Mouse (Mus musculus) midbrain, embryonic 11.5 days (tissue): ENCODE data around the gene Otud7a. TPM values are rescaled to one million over a fixed set of nuclear protein-coding genes. Genes with fewer than 3 reads are reported as not detected.

Experiments
- ATAC-seq: fragments of 200-750 bp; cut with Nextera tagmentation; 2 replicates; pipeline ENCODE4 v1.8.0; 2017; ENCODE audit warnings: moderate TSS enrichment, moderate library complexity; ENCODE audit not compliant: low FRiP score
- DNase-seq: peaks from one replicate; pipeline ENCODE4 v3.0.0; 2015; ENCODE audit warnings: low spot score; ENCODE audit errors: missing footprints
- H3K27ac ChIP-seq: fragments of 300-500 bp; sonication (generic); 2 replicates; pipeline ENCODE4 v1.5.1; 2014; ENCODE audit warnings: low read depth, low read length
- H3K27me3 ChIP-seq: fragments of 300-500 bp; sonication (generic); 2 replicates; pipeline ENCODE4 v1.6.1; 2014; ENCODE audit warnings: mild to moderate bottlenecking, low read length, moderate library complexity, mixed read lengths; ENCODE audit not compliant: control insufficient read depth, insufficient read depth
- H3K36me3 ChIP-seq: fragments of 300-500 bp; sonication (generic); 2 replicates; pipeline ENCODE4 v1.6.1; 2014; ENCODE audit warnings: mild to moderate bottlenecking, low read length, moderate library complexity, mixed read lengths; ENCODE audit not compliant: control insufficient read depth, insufficient read depth
- H3K4me1 ChIP-seq: fragments of 300-500 bp; sonication (generic); 2 replicates; pipeline ENCODE4 v1.6.1; 2014; ENCODE audit warnings: low read length; ENCODE audit not compliant: control insufficient read depth, insufficient read depth
- H3K4me2 ChIP-seq: fragments of 300-500 bp; sonication (generic); 2 replicates; pipeline ENCODE4 v1.6.1; 2014; ENCODE audit warnings: mild to moderate bottlenecking, moderate library complexity
- H3K4me3 ChIP-seq: fragments of 300-500 bp; sonication (generic); 2 replicates; pipeline ENCODE4 v1.5.1; 2014; ENCODE audit warnings: low read depth, low read length
- H3K9ac ChIP-seq: fragments of 300-500 bp; sonication (generic); 2 replicates; pipeline ENCODE4 v1.6.1; 2014; ENCODE audit warnings: low read length
- H3K9me3 ChIP-seq: fragments of 300-500 bp; sonication (generic); 2 replicates; pipeline ENCODE4 v1.6.1; 2016; ENCODE audit warnings: low read length; ENCODE audit not compliant: control insufficient read depth
- WGBS: fragments of 180-500 bp; shearing (Covaris S2); extraction: QIAGEN DNeasy Blood & Tissue Kit; methylation state at CpG from one replicate; pipeline ENCODE4 v1.1.7; 2014; 5-methylcytosine and 5-hydroxymethylcytosine counted together
- polyA plus RNA-seq: library from polyadenylated mRNA; unstranded; fragments of >200 nt; fragmentation: Nextera tagmentation; extraction: Ambion mirVana; gene quantifications from 2 replicates; pipeline ENCODE4 v1.2.1, GENCODE M21; 2014

Otud7a gene
- polyA plus RNA-seq, 1 experiment from 2014 or later = 1.8 TPM

DNA sequence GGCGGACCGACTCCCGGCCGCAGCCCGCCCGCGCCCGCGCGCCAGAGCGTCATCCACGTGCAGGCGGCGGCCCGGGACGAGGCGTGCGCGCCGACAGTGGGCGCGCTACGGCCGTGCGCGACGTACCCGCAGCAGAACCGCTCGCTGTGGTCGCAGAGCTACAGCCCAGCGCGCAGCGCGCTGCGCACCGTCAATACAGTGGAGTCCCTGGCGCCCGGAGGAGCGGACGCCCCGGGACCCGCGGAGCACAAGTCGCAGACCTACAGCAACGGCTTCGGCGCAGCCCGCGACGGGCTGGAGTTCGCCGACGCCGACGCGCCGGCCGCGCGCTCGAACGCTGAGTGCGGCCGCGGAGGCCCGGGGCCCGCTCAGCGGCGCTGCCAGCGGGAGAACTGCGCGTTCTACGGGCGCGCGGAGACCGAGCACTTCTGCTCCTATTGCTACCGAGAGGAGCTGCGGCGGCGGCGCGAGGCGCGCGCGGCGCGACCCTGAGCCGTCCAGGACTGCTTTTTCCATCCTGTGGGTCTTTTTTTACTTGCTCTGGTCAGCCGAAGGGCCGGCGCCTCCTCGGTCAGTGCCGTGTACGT lies 313.8 kb downstream of the Otud7a start:
- DNase-seq (peak; percentile 89), ATAC-seq (peak; percentile 37)
- peaks cover 74% of the 10 kb centered on the region for H3K27me3 ChIP-seq
- H3K9me3 ChIP-seq = no peaks in the 10 kb centered on the region
- peak overlapping the region; percentile 33 for H3K9ac ChIP-seq
- WGBS = under 1% methylated on average over 60 of the region's 97 CpGs
- H3K36me3 ChIP-seq = no peaks in the 10 kb centered on the region
- peaks cover 10% of the 10 kb centered on the region for H3K4me1 ChIP-seq
- no peak overlapping the region for H3K27ac ChIP-seq
- H3K4me3 ChIP-seq = peak overlapping the region; percentile 42
- H3K4me2 ChIP-seq = peak overlapping the region; percentile 61

GRCm38 (mm10) chr7:63759606-63760005 lies 315.1 kb downstream of the Otud7a start:
- Histone ChIP-seq H3K27me3 (peaks cover 64% of the 10 kb centered on the region), H3K9me3 (no peaks in the 10 kb centered on the region), H3K9ac (no peak overlapping the region), H3K4me2 (no peak overlapping the region), H3K4me3 (no peak overlapping the region), H3K4me1 (peaks cover 8% of the 10 kb centered on the region), H3K27ac (no peak overlapping the region), H3K36me3 (no peaks in the 10 kb centered on the region)
- DNase-seq (no peak), ATAC-seq (no peak)
- 34% methylated on average over 5 of the region's 5 CpGs for WGBS

DNA sequence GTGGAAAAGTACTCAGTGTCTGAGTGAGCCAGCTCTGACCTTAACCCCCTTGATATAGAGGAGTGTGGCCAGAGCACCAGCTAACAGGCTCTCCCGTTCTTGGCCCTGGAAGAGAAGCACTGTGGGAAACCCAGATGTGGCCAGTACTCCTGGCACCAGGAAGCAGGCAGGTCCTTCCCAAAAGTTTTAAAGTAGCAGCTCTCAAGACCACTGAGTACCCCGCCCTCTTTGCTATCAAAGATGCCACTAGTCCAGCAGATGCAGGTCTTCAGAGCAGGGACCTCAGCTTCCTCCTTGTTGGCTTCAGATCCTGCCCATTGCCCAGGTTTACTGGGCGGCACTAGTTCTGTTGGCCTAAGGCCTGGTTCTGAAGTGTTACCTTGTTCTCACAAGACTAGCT lies 318.0 kb downstream of the Otud7a start:
- H3K9ac ChIP-seq = no peak overlapping the region
- H3K4me2 ChIP-seq = no peak overlapping the region
- H3K27ac ChIP-seq = no peak overlapping the region
- DNase-seq = no peak
- peaks cover 3% of the 10 kb centered on the region; the same call in 1 of the 2 replicates for H3K4me1 ChIP-seq
- peaks cover 39% of the 10 kb centered on the region for H3K27me3 ChIP-seq
- H3K4me3 ChIP-seq = no peak overlapping the region
- H3K36me3 ChIP-seq = no peaks in the 10 kb centered on the region
- 84% methylated on average over 3 of the region's 3 CpGs for WGBS
- H3K9me3 ChIP-seq = no peaks in the 10 kb centered on the region
- no peak for ATAC-seq

- no peaks in the 10 kb centered on the region for H3K36me3 ChIP-seq
- H3K9me3 ChIP-seq = no peaks in the 10 kb centered on the region
- H3K4me2 ChIP-seq = no peak overlapping the region
- WGBS = 46% methylated on average over 5 of the region's 5 CpGs
- ATAC-seq (peak; percentile 79), DNase-seq (peak; percentile 84)
- no peak overlapping the region for H3K4me3 ChIP-seq
- peaks cover 8% of the 10 kb centered on the region for H3K4me1 ChIP-seq
- H3K27ac ChIP-seq = no peak overlapping the region
- H3K27me3 ChIP-seq = no peaks in the 10 kb centered on the region; the same call in 1 of the 2 replicates
- H3K9ac ChIP-seq = no peak overlapping the region
Measured at GRCm38 (mm10) chr7:63768398-63769029, 324.0 kb downstream of the Otud7a start.

GRCm38 (mm10) chr7:63773268-63773667 lies 328.7 kb downstream of the Otud7a start:
- Histone ChIP-seq H3K27me3 (no peaks in the 10 kb centered on the region), H3K4me2 (no peak overlapping the region), H3K27ac (no peak overlapping the region), H3K36me3 (no peaks in the 10 kb centered on the region), H3K4me3 (no peak overlapping the region), H3K9ac (no peak overlapping the region), H3K4me1 (peaks cover 5% of the 10 kb centered on the region), H3K9me3 (no peaks in the 10 kb centered on the region)
- 88% methylated on average over 1 of the region's 1 CpGs for WGBS
- ATAC-seq (no peak), DNase-seq (no peak)

DNA sequence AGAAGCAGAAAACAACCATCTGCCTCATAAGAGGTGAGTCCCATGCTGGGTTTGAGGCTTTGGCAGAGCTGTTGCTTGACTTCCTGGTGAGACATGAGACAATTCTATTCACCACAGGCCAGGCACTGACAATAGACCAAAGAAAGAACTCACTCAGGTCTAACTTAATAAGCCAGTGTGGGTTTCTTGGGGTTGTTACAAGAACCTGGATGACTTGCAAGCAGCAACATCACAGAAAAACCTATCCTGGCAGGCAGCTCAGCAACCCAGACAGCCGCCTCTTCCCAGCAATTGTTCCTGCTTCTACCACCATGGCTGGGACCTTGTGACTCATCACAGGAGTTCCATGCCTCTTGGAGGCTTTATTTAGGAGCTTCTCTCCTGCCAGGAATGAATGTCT lies 329.7 kb downstream of the Otud7a start:
- H3K4me2 ChIP-seq = no peak overlapping the region
- no peak for ATAC-seq
- H3K9me3 ChIP-seq = no peaks in the 10 kb centered on the region
- H3K36me3 ChIP-seq = no peaks in the 10 kb centered on the region
- 39% methylated on average over 1 of the region's 1 CpGs for WGBS
- no peak for DNase-seq
- H3K27me3 ChIP-seq = no peaks in the 10 kb centered on the region
- H3K4me1 ChIP-seq = no peaks in the 10 kb centered on the region
- no peak overlapping the region for H3K9ac ChIP-seq
- no peak overlapping the region for H3K4me3 ChIP-seq
- no peak overlapping the region for H3K27ac ChIP-seq

DNA sequence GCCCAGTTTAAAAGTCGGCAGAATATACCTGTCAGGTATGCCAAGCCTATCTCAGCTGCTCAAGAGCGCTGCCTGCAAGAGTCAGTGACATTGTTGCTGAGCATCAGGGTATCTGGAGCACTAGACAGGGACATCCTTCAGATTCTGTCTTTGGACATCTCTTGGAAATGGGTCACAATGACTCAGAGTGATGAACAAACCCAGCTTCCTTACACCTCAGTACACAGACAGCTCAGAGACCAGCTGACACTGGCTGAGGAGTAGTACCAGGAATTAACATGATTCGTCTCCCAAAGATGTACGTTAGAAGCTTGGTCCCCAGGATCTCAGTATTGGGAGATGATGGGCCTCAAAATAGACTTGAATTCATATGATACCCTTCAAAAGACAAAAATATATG lies 332.8 kb downstream of the Otud7a start:
- Histone ChIP-seq H3K9me3 (no peaks in the 10 kb centered on the region), H3K4me2 (no peak overlapping the region), H3K27me3 (no peaks in the 10 kb centered on the region), H3K36me3 (no peaks in the 10 kb centered on the region), H3K4me3 (no peak overlapping the region), H3K4me1 (no peaks in the 10 kb centered on the region), H3K9ac (no peak overlapping the region), H3K27ac (no peak overlapping the region)
- ATAC-seq (no peak), DNase-seq (no peak)
- 90% methylated on average over 4 of the region's 4 CpGs for WGBS

DNA sequence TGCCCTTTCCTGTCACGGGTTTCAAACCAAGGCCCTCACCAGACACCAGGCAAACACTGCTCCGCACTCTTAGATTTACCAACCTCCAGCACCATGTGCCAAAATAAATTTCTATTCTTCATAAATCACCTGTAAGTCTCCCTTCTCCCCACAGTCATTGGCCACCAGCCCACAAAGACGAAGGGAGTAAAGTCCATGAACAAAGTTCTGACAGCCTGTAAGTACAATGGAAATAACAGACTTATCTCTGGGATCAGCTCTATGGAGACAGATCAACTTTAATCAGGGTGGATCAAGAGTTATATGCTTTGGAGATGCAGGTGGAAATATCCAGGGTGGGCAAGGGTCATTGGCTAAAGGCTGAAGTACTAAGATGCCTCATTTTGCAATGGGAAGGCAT lies 336.3 kb downstream of the Otud7a start:
- no peak overlapping the region for H3K27ac ChIP-seq
- no peaks in the 10 kb centered on the region for H3K4me1 ChIP-seq
- ATAC-seq (no peak), DNase-seq (no peak)
- no peak overlapping the region for H3K9ac ChIP-seq
- H3K36me3 ChIP-seq = no peaks in the 10 kb centered on the region
- no peaks in the 10 kb centered on the region for H3K9me3 ChIP-seq
- WGBS = 89% methylated on average over 3 of the region's 3 CpGs
- no peak overlapping the region for H3K4me2 ChIP-seq
- no peaks in the 10 kb centered on the region for H3K27me3 ChIP-seq
- no peak overlapping the region for H3K4me3 ChIP-seq

DNA sequence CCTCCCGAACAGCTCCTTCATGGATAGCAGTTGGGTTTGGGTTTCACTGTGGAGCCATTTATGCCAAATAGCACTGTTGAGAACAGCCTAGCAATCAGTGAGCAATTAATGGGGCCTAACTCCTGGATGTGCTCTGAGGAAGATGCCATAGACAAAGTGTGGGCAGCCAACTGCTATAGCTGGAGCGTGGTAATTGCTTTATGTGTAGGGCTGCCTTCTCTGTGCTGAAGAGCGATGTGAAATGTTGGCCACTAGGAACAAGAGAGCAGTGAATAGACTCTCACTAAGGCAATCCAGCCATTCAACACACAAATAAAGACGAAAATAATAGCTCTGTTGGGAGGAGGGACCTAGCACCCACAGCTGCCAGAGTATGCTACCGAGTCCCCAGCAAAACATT lies 345.2 kb downstream of the Otud7a start:
- 71% methylated on average over 5 of the region's 5 CpGs for WGBS
- Histone ChIP-seq H3K27me3 (no peaks in the 10 kb centered on the region), H3K4me1 (no peaks in the 10 kb centered on the region), H3K36me3 (no peaks in the 10 kb centered on the region), H3K9me3 (no peaks in the 10 kb centered on the region), H3K4me2 (no peak overlapping the region), H3K9ac (no peak overlapping the region), H3K4me3 (no peak overlapping the region), H3K27ac (no peak overlapping the region)
- DNase-seq (no peak), ATAC-seq (no peak)
